Mouse (Mus musculus) liver, embryonic 14.5 days (tissue): ENCODE measurements around the gene Mfn1. TPM values are rescaled to one million over a fixed set of nuclear protein-coding genes. Genes with fewer than 3 reads are reported as not detected.

Experiments
- ATAC-seq: fragments of 200-750 bp; cut with Nextera tagmentation; 2 replicates; pipeline ENCODE4 v1.8.0; 2017; ENCODE audit warnings: moderate number of reproducible peaks, mild to moderate bottlenecking, moderate library complexity; ENCODE audit not compliant: insufficient read depth
- DNase-seq, 3 experiments: peaks; one replicate each; pipeline ENCODE4 v3.0.0-alpha.2; 2012 to 2013; ENCODE audit warnings: low read depth in 3 of 3, low spot score in 3 of 3
- H3K27ac ChIP-seq: fragments of 300-500 bp; sonication (generic); 2 replicates; pipeline ENCODE4 v1.5.1; 2014; ENCODE audit warnings: moderate library complexity, mild to moderate bottlenecking, control low read depth, inconsistent platforms
- H3K27me3 ChIP-seq: fragments of 300-500 bp; sonication (generic); 2 replicates; pipeline ENCODE4 v1.6.1; 2014; ENCODE audit warnings: mild to moderate bottlenecking, low read length, moderate library complexity; ENCODE audit not compliant: control insufficient read depth, insufficient read depth
- H3K36me3 ChIP-seq: fragments of 300-500 bp; sonication (generic); replicated peaks from 2 replicates; pipeline ENCODE4 v1.6.1; 2014; ENCODE audit warnings: low read depth; ENCODE audit not compliant: control insufficient read depth, insufficient read depth
- H3K4me1 ChIP-seq, 2 experiments: fragments of 200-500 bp in 1 of 2; fragments of 300-500 bp in 1 of 2; sonication (generic) in 1 of 2; replicated peaks; 2 replicates each; pipeline ENCODE4 v1.6.1; 2012 to 2014; ENCODE audit warnings: antibody characterized with exemption in 1 of 2, inconsistent platforms in 1 of 2, low read length in 1 of 2; ENCODE audit not compliant: control insufficient read depth in 2 of 2, insufficient read depth in 2 of 2
- H3K4me2 ChIP-seq: fragments of 300-500 bp; sonication (generic); 2 replicates; pipeline ENCODE4 v1.6.1; 2014; ENCODE audit warnings: low read depth, mild to moderate bottlenecking, control low read depth, moderate library complexity
- H3K4me3 ChIP-seq, 2 experiments: fragments of 200-500 bp in 1 of 2; fragments of 300-500 bp in 1 of 2; sonication (generic) in 1 of 2; 2 replicates each; pipeline ENCODE4 v1.5.1; 2012 to 2014; ENCODE audit warnings: low read depth in 2 of 2, low read length in 2 of 2, mild to moderate bottlenecking in 2 of 2, control low read depth in 1 of 2, inconsistent platforms in 1 of 2, moderate library complexity in 1 of 2; ENCODE audit not compliant: insufficient read depth in 1 of 2
- H3K9ac ChIP-seq: fragments of 300-500 bp; sonication (generic); replicated peaks from 2 replicates; pipeline ENCODE4 v1.6.1; 2014; ENCODE audit warnings: mild to moderate bottlenecking, control low read depth, moderate library complexity
- H3K9me3 ChIP-seq: fragments of 300-500 bp; sonication (generic); 2 replicates; pipeline ENCODE4 v1.6.1; 2016; ENCODE audit warnings: low read length, mixed read lengths; ENCODE audit not compliant: control insufficient read depth
- CTCF ChIP-seq: IDR thresholded peaks from 2 replicates; pipeline ENCODE4 v1.5.1; 2016; ENCODE audit warnings: antibody characterized with exemption, low read depth, control low read depth
- EP300 ChIP-seq: IDR thresholded peaks from 2 replicates; pipeline ENCODE4 v1.6.1; 2016; ENCODE audit warnings: antibody characterized with exemption, low read depth
- WGBS: fragments of 180-500 bp; shearing (Covaris S2); extraction: QIAGEN DNeasy Blood & Tissue Kit; methylation state at CpG from one replicate; pipeline ENCODE4 v1.1.7; 2014; ENCODE audit not compliant: insufficient replicate concordance; 5-methylcytosine and 5-hydroxymethylcytosine counted together
- polyA plus RNA-seq, 2 experiments: library from polyadenylated mRNA; depleted of rRNA in 1 of 2; stranded (reverse) in 1 of 2; unstranded in 1 of 2; fragments of >200 nt; fragmentation: Nextera tagmentation in 1 of 2; extraction: Ambion mirVana in 1 of 2; gene quantifications; 2 replicates each; pipeline versions ENCODE4 v1.2.1 to v1.2.3; 2012 to 2014

Mfn1 gene
- polyA plus RNA-seq, 2 experiments: 8.6 to 11.0 TPM

DNA sequence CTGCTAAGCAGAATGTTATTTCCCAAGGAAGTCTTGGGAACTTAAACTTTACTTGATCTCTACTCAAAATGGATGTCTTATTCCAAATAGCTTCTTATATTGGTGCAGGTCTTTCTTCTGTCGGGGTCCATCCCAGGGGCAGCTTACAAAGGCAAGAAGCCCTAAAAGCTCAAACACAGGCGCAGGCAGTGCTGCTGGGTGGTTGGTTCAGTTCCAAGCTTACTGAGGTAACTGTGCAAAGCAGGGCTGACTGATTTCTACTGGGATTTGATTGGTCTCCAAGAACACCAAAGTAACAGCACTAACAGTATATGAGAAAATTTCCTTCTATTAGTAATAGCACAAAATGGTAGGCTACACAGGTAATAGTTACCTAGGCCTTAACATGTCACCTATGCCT, 43.8 kb downstream of the Mfn1 start:
- 69% methylated on average over 2 of the region's 2 CpGs for WGBS
- Histone ChIP-seq H3K27me3 (no peaks in the 10 kb centered on the region), H3K9me3 (no peaks in the 10 kb centered on the region), H3K4me2 (no peak overlapping the region), H3K27ac (no peak overlapping the region), H3K4me1 (no peaks in the 10 kb centered on the region), H3K9ac (no peak overlapping the region), H3K36me3 (peaks cover 20% of the 10 kb centered on the region), H3K4me3 (no peak overlapping the region)
- TF ChIP-seq CTCF (no peak), EP300 (no peak)
- ATAC-seq (no peak), DNase-seq (no peak)

DNA sequence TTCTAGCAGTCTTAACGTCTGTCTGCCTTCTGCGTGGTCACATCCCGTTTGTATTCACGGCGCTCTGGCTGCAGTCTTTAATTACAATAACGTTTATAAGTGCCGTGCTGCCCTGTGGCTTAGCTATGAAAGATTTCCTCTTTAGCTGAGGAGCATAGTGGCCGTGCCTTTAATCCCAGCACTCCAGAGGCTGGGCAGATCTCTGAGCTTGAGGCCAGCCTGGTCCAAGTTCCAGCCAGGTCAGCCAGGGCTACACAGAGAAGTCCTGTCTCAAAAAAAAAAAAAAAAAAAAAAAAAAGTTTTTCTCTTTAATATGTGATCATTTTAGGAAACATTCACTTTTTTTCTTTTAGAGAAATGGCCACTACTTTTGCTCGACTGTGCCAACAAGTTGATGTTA, 44.6 kb downstream of the Mfn1 start:
- no peaks in the 10 kb centered on the region for H3K9me3 ChIP-seq
- 70% methylated on average over 9 of the region's 9 CpGs for WGBS
- no peak overlapping the region for H3K27ac ChIP-seq
- TF ChIP-seq EP300: no peak
- TF ChIP-seq CTCF: no peak
- H3K4me2 ChIP-seq: no peak overlapping the region
- peaks cover 12% of the 10 kb centered on the region for H3K36me3 ChIP-seq
- no peaks in the 10 kb centered on the region for H3K4me1 ChIP-seq
- H3K4me3 ChIP-seq: no peak overlapping the region
- no peak overlapping the region for H3K9ac ChIP-seq
- no peaks in the 10 kb centered on the region for H3K27me3 ChIP-seq
- no peak for DNase-seq
- no peak for ATAC-seq

DNA sequence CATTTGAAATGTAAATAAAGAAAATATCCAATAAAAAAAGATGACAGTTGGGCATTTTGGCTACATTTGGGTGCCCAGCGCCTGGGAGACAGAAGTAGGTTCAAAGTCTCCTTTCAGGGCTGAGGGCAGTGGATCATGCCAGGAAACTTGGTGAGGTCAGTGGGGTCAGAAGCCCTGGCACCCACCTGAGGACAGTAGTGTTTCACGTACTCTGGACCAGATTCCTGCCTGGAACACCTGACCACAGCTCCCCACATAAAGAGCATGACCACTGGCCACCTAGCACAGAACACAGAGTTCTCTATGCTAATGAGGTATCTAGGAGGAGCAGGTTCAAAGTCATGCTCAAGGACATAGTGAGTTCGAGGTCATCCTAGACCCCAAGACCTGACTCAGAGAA, 45.9 kb downstream of the Mfn1 start:
- no peaks in the 10 kb centered on the region for H3K4me1 ChIP-seq
- 85% methylated on average over 3 of the region's 3 CpGs for WGBS
- no peak overlapping the region for H3K9ac ChIP-seq
- peaks cover 3% of the 10 kb centered on the region for H3K36me3 ChIP-seq
- H3K27me3 ChIP-seq: no peaks in the 10 kb centered on the region
- H3K4me2 ChIP-seq: no peak overlapping the region
- DNase-seq (no peak), ATAC-seq (no peak)
- H3K4me3 ChIP-seq: no peak overlapping the region
- no peak overlapping the region for H3K27ac ChIP-seq
- no peak for TF ChIP-seq EP300
- TF ChIP-seq CTCF: no peak
- H3K9me3 ChIP-seq: no peaks in the 10 kb centered on the region

DNA sequence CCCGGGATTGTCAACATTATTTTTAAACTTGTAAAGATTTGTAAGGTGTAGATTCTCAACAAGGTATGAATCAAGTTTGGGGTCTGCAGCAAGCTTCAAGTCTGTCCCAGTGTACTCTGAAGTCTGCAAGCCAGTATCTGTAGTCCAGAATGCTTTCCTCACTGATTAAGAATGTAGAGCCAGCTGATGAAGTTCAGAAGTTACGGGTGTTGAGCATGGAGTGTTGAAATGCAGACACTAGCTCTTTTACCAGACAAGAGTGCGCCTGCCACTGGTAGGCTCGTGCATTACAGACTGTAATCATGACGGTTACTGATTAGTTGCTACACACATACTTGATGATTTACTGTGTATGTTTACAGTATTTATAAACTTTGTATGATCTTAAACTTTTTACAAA, 49.5 kb downstream of the Mfn1 start:
- ATAC-seq: no peak

DNA sequence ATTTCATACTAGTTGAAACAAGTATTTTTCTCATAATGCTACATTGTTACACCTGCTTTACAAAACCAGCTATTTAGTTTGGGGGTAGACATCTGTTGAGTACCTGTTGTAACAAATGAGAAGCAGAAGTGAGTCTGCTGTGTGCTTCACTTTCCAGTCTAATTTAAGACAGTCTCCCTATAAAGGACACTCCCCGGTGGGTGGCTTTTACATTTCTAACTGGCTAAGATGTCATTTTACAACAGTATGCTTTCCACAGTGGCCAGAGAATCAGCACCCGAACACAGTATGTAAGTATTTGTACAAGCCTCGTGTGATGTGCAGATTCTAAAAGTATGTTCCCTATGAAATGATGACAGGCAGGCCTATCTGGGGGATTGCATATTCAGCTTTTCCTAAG, 51.5 kb downstream of the Mfn1 start:
- no peak overlapping the region for H3K4me2 ChIP-seq
- H3K27me3 ChIP-seq: no peaks in the 10 kb centered on the region
- H3K27ac ChIP-seq: no peak overlapping the region
- no peak overlapping the region for H3K4me3 ChIP-seq
- no peaks in the 10 kb centered on the region; the same call in 1 of the 2 replicates for H3K36me3 ChIP-seq
- no peak for DNase-seq
- 67% methylated on average over 3 of the region's 3 CpGs for WGBS
- TF ChIP-seq CTCF: no peak
- no peak for TF ChIP-seq EP300
- no peak overlapping the region for H3K9ac ChIP-seq
- H3K4me1 ChIP-seq: no peaks in the 10 kb centered on the region
- no peak for ATAC-seq
- no peaks in the 10 kb centered on the region for H3K9me3 ChIP-seq

More for the DNA sequence above, 49.5 kb downstream of the Mfn1 start:
- Histone ChIP-seq H3K4me3 (no peak overlapping the region), H3K27ac (no peak overlapping the region), H3K9ac (no peak overlapping the region), H3K36me3 (peaks cover 3% of the 10 kb centered on the region), H3K4me2 (no peak overlapping the region), H3K4me1 (no peaks in the 10 kb centered on the region), H3K9me3 (no peaks in the 10 kb centered on the region), H3K27me3 (no peaks in the 10 kb centered on the region)
- DNase-seq: no peak
- 75% methylated on average over 5 of the region's 5 CpGs for WGBS
- no peak for TF ChIP-seq CTCF
- TF ChIP-seq EP300: no peak

DNA sequence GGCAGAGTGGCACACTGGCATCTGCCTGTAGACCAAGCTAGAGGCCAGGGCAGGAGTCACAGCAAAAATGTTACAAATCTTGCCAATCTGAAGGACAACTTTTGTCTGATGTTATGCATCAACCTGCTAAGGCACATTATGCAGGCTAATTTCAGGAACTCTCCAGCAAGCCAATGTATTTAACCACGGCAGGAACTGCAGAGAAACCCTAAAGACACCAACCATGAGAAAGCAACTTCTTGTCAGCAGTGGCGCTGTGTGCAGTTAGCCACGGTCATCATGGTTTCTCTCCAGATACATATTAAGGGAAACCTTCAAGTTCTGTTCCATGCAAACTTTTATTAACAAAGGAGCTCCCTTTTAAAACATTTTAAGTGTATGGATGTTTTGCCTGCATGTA, 52.6 kb downstream of the Mfn1 start:
- no peaks in the 10 kb centered on the region; the same call in 1 of the 2 replicates for H3K36me3 ChIP-seq
- no peak for ATAC-seq
- H3K27me3 ChIP-seq: no peaks in the 10 kb centered on the region
- 48% methylated on average over 3 of the region's 3 CpGs for WGBS
- no peak for TF ChIP-seq CTCF
- no peak for TF ChIP-seq EP300
- no peak overlapping the region for H3K9ac ChIP-seq
- H3K27ac ChIP-seq: no peak overlapping the region
- no peaks in the 10 kb centered on the region for H3K9me3 ChIP-seq
- no peak overlapping the region for H3K4me3 ChIP-seq
- H3K4me1 ChIP-seq: no peaks in the 10 kb centered on the region
- no peak overlapping the region for H3K4me2 ChIP-seq
- no peak for DNase-seq
